Mouse (Mus musculus) liver, embryonic 14.5 days (tissue): ENCODE data around the gene Nmnat2. TPM values are rescaled to one million over a fixed set of nuclear protein-coding genes. Genes with fewer than 3 reads are reported as not detected.

Experiments used
- ATAC-seq: fragments of 200-750 bp; cut with Nextera tagmentation; 2 replicates; pipeline ENCODE4 v1.8.0; 2017; ENCODE audit warnings: moderate number of reproducible peaks, mild to moderate bottlenecking, moderate library complexity; ENCODE audit not compliant: insufficient read depth
- DNase-seq, 3 experiments: peaks; one replicate each; pipeline ENCODE4 v3.0.0-alpha.2; 2012 to 2013; ENCODE audit warnings: low read depth in 3 of 3, low spot score in 3 of 3
- H3K27ac ChIP-seq: fragments of 300-500 bp; sonication (generic); 2 replicates; pipeline ENCODE4 v1.5.1; 2014; ENCODE audit warnings: moderate library complexity, mild to moderate bottlenecking, control low read depth, inconsistent platforms
- H3K27me3 ChIP-seq: fragments of 300-500 bp; sonication (generic); 2 replicates; pipeline ENCODE4 v1.6.1; 2014; ENCODE audit warnings: mild to moderate bottlenecking, low read length, moderate library complexity; ENCODE audit not compliant: control insufficient read depth, insufficient read depth
- H3K36me3 ChIP-seq: fragments of 300-500 bp; sonication (generic); replicated peaks from 2 replicates; pipeline ENCODE4 v1.6.1; 2014; ENCODE audit warnings: low read depth; ENCODE audit not compliant: control insufficient read depth, insufficient read depth
- H3K4me1 ChIP-seq, 2 experiments: fragments of 200-500 bp in 1 of 2; fragments of 300-500 bp in 1 of 2; sonication (generic) in 1 of 2; replicated peaks; 2 replicates each; pipeline ENCODE4 v1.6.1; 2012 to 2014; ENCODE audit warnings: antibody characterized with exemption in 1 of 2, inconsistent platforms in 1 of 2, low read length in 1 of 2; ENCODE audit not compliant: control insufficient read depth in 2 of 2, insufficient read depth in 2 of 2
- H3K4me2 ChIP-seq: fragments of 300-500 bp; sonication (generic); 2 replicates; pipeline ENCODE4 v1.6.1; 2014; ENCODE audit warnings: low read depth, mild to moderate bottlenecking, control low read depth, moderate library complexity
- H3K4me3 ChIP-seq, 2 experiments: fragments of 200-500 bp in 1 of 2; fragments of 300-500 bp in 1 of 2; sonication (generic) in 1 of 2; 2 replicates each; pipeline ENCODE4 v1.5.1; 2012 to 2014; ENCODE audit warnings: low read depth in 2 of 2, low read length in 2 of 2, mild to moderate bottlenecking in 2 of 2, control low read depth in 1 of 2, inconsistent platforms in 1 of 2, moderate library complexity in 1 of 2; ENCODE audit not compliant: insufficient read depth in 1 of 2
- H3K9ac ChIP-seq: fragments of 300-500 bp; sonication (generic); replicated peaks from 2 replicates; pipeline ENCODE4 v1.6.1; 2014; ENCODE audit warnings: mild to moderate bottlenecking, control low read depth, moderate library complexity
- H3K9me3 ChIP-seq: fragments of 300-500 bp; sonication (generic); 2 replicates; pipeline ENCODE4 v1.6.1; 2016; ENCODE audit warnings: low read length, mixed read lengths; ENCODE audit not compliant: control insufficient read depth
- CTCF ChIP-seq: IDR thresholded peaks from 2 replicates; pipeline ENCODE4 v1.5.1; 2016; ENCODE audit warnings: antibody characterized with exemption, low read depth, control low read depth
- EP300 ChIP-seq: IDR thresholded peaks from 2 replicates; pipeline ENCODE4 v1.6.1; 2016; ENCODE audit warnings: antibody characterized with exemption, low read depth
- WGBS: fragments of 180-500 bp; shearing (Covaris S2); extraction: QIAGEN DNeasy Blood & Tissue Kit; methylation state at CpG from one replicate; pipeline ENCODE4 v1.1.7; 2014; ENCODE audit not compliant: insufficient replicate concordance; 5-methylcytosine and 5-hydroxymethylcytosine counted together
- polyA plus RNA-seq, 2 experiments: library from polyadenylated mRNA; depleted of rRNA in 1 of 2; stranded (reverse) in 1 of 2; unstranded in 1 of 2; fragments of >200 nt; fragmentation: Nextera tagmentation in 1 of 2; extraction: Ambion mirVana in 1 of 2; gene quantifications; 2 replicates each; pipeline versions ENCODE4 v1.2.1 to v1.2.3; 2012 to 2014

Gene Nmnat2
- polyA plus RNA-seq, 2 experiments: 0.02 to 0.09 TPM

DNA sequence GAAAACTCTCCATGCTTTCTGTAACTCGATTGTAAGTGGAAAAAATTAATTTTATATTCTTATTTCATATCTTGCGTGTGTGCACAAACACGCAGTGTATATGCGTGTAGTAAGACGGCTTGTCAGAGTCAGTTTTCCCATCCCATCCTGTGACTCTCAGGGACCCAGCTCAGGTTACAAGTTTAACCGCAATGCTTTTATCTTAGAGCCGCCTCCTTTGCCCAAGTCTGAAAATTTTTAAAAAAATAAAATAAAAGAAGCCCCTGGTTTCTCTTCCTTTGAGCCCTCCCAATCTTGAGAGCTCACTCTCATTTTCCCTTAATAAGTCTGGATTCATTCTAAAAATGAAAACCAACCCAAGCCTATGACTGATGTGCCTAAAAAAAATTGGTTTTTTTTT is 98.8 kb downstream of the Nmnat2 start:
- no peak for DNase-seq

DNA sequence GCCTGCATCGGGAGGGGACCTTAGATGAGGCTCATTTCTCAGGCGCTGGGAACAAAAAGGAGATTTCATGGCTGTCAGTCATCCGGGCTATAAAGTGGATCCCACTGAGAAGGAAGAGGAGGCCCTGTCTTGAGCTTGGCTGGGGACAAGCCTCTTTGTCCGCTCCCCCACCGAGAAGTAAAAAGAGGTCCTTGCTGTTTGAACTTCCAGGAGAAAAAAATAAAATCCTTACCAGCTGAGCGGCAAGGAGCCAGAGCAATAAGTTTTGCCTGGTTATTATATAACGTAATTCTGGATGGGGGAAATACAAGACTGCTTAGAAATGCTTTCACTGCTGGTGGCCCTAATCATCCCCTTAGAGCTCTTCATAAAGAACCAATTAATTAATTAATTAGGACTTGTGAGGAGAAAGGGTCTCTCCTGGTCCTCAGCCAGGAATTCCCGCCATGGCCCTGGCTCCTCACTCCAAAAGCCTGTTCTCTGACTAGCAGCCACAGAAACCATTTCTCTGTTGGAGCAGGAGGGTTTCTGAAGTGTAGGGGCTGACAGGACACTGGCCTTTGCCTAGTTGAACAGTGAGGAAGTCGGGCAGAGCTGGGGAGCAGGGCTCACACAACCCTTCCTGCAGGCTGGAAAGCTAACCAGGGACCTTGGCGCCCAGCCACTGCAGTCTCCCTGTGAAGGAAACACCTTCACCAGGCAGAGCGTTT is 99.5 kb downstream of the Nmnat2 start:
- TF ChIP-seq EP300: no peak
- no peak for TF ChIP-seq CTCF
- no peaks in the 10 kb centered on the region; the same call in 1 of the 2 replicates for H3K27me3 ChIP-seq
- no peaks in the 10 kb centered on the region for H3K9me3 ChIP-seq
- DNase-seq: no peak
- no peaks in the 10 kb centered on the region for H3K4me1 ChIP-seq
- ATAC-seq: no peak
- no peak overlapping the region for H3K4me3 ChIP-seq
- H3K36me3 ChIP-seq: no peaks in the 10 kb centered on the region
- no peak overlapping the region for H3K27ac ChIP-seq
- WGBS: 51% methylated on average over 11 of the region's 11 CpGs
- no peak overlapping the region for H3K9ac ChIP-seq
- H3K4me2 ChIP-seq: no peak overlapping the region

More for the DNA sequence above, 98.8 kb downstream of the Nmnat2 start:
- H3K27me3 ChIP-seq: no peaks in the 10 kb centered on the region; the same call in 1 of the 2 replicates
- TF ChIP-seq EP300: no peak
- no peak for TF ChIP-seq CTCF
- 44% methylated on average over 7 of the region's 7 CpGs for WGBS
- no peak overlapping the region for H3K27ac ChIP-seq
- H3K4me1 ChIP-seq: no peaks in the 10 kb centered on the region
- no peaks in the 10 kb centered on the region for H3K36me3 ChIP-seq
- H3K9ac ChIP-seq: no peak overlapping the region
- H3K4me3 ChIP-seq: no peak overlapping the region
- no peak for ATAC-seq
- no peaks in the 10 kb centered on the region for H3K9me3 ChIP-seq
- H3K4me2 ChIP-seq: no peak overlapping the region

DNA sequence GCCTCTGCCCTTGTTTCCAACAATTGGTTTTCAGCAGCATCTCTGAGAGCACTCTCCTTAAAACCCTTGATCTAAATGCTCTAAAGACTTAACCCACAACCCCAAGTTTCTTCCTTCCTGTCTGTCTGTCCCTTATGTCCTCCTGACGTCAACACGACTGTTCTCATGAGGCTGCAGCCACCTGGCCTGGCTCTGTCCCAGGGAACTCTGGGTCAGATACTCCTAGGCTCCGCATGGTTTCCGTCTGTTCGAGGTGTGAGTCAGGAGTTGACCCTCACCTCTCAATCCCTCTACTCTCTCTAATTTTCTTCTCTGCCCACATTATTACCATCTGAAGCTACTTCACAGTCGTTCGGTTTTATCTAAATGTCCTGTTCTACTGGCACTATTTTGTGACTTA is 103.5 kb downstream of the Nmnat2 start:
- H3K4me1 ChIP-seq: no peaks in the 10 kb centered on the region
- H3K27ac ChIP-seq: no peak overlapping the region
- TF ChIP-seq EP300: no peak
- no peak for TF ChIP-seq CTCF
- no peak overlapping the region for H3K4me3 ChIP-seq
- no peak for ATAC-seq
- H3K4me2 ChIP-seq: no peak overlapping the region
- H3K36me3 ChIP-seq: no peaks in the 10 kb centered on the region
- WGBS: 60% methylated on average over 7 of the region's 7 CpGs
- H3K27me3 ChIP-seq: no peaks in the 10 kb centered on the region; the same call in 1 of the 2 replicates
- no peak overlapping the region for H3K9ac ChIP-seq
- no peaks in the 10 kb centered on the region for H3K9me3 ChIP-seq
- DNase-seq: no peak

DNA sequence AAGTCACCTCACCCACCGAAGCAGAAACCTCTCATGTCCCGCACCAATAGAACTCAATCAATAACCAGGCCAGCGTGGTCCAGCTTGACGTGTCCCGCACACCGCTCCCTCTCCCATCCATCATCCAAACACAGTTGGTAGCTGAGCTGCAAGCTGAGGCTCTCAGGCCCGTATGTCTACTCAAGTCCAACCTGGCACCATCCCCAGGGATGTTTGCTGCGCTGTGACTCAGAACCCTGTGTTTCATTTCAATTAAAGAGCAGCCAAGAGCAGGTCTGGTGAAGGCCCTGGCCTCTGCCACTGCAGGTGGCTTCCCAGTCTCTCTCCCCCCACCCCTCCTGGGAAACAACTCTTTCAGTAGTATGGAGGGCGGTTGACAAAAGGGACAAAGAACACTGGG is 104.8 kb downstream of the Nmnat2 start:
- no peak overlapping the region for H3K4me3 ChIP-seq
- DNase-seq: no peak
- H3K27me3 ChIP-seq: no peaks in the 10 kb centered on the region; the same call in 1 of the 2 replicates
- H3K4me1 ChIP-seq: no peaks in the 10 kb centered on the region
- ATAC-seq: no peak
- H3K36me3 ChIP-seq: no peaks in the 10 kb centered on the region
- WGBS: 77% methylated on average over 9 of the region's 9 CpGs
- TF ChIP-seq EP300 (no peak), CTCF (no peak)
- no peak overlapping the region for H3K27ac ChIP-seq
- H3K4me2 ChIP-seq: no peak overlapping the region
- no peak overlapping the region for H3K9ac ChIP-seq
- H3K9me3 ChIP-seq: no peaks in the 10 kb centered on the region

DNA sequence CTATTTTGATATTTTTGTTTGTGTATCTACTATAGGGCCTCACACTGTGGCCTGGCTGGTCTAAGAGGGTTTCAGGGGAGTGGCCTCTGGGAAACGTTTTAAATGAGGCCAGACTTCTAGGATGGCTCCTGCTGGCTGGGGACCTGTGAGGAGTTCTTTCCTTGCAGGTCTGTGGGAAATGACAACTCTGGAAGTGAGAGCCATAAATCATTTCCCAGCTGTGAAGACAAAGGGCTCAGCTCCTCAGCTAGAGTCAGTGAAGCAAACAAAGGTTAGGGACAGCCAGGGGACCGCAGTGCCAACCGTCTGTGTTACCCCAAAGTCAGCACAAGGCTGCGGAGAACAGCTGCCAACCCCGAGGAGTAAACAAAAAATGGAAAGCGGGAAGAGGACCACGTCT is 107.8 kb downstream of the Nmnat2 start:
- H3K27me3 ChIP-seq: no peaks in the 10 kb centered on the region
- H3K9me3 ChIP-seq: no peaks in the 10 kb centered on the region
- DNase-seq: no peak
- H3K27ac ChIP-seq: no peak overlapping the region
- 40% methylated on average over 7 of the region's 7 CpGs for whole genome bisulfite sequencing
- H3K4me1 ChIP-seq: no peaks in the 10 kb centered on the region
- H3K4me2 ChIP-seq: no peak overlapping the region
- ATAC-seq: no peak
- H3K4me3 ChIP-seq: no peak overlapping the region
- TF ChIP-seq EP300 (no peak), CTCF (no peak)
- H3K36me3 ChIP-seq: no peaks in the 10 kb centered on the region
- no peak overlapping the region for H3K9ac ChIP-seq
